Mouse (Mus musculus) stomach, postnatal 0 days (tissue): ENCODE data around the gene Gm8113. TPM values are rescaled to one million over a fixed set of nuclear protein-coding genes. Genes with fewer than 3 reads are reported as not detected.
"Not testable (repeated sequence)": the region's sequence is repeated elsewhere in the genome, so short reads cannot be mapped to it uniquely, and the experiment has no call there.

Experiments
- ATAC-seq: fragments of 200-750 bp; cut with Nextera tagmentation; 2 replicates; pipeline ENCODE4 v1.8.0; 2017; ENCODE audit not compliant: low FRiP score, low TSS enrichment
- DNase-seq: peaks from one replicate; pipeline ENCODE4 v3.0.0-alpha.2; 2016; ENCODE audit warnings: low spot score
- H3K27ac ChIP-seq: fragments of 300-500 bp; sonication (generic); replicated peaks from 2 replicates; pipeline ENCODE4 v1.5.1; 2014; ENCODE audit warnings: mild to moderate bottlenecking, control low read depth
- H3K27me3 ChIP-seq: fragments of 300-500 bp; sonication (generic); 2 replicates; pipeline ENCODE4 v1.6.1; 2014; ENCODE audit warnings: low read length; ENCODE audit not compliant: control insufficient read depth, insufficient read depth
- H3K36me3 ChIP-seq: fragments of 300-500 bp; sonication (generic); 2 replicates; pipeline ENCODE4 v1.6.1; 2014; ENCODE audit warnings: low read length, mixed read lengths; ENCODE audit not compliant: control insufficient read depth, insufficient read depth
- H3K4me1 ChIP-seq: fragments of 300-500 bp; sonication (generic); replicated peaks from 2 replicates; pipeline ENCODE4 v1.6.1; 2014; ENCODE audit warnings: antibody characterized with exemption; ENCODE audit not compliant: control insufficient read depth, insufficient read depth
- H3K4me2 ChIP-seq: fragments of 300-500 bp; sonication (generic); replicated peaks from 2 replicates; pipeline ENCODE4 v1.6.1; 2014; ENCODE audit warnings: low read depth, mild to moderate bottlenecking, control low read depth, moderate library complexity
- H3K4me3 ChIP-seq: fragments of 300-500 bp; sonication (generic); 2 replicates; pipeline ENCODE4 v1.5.1; 2014; ENCODE audit warnings: low read depth, low read length, control low read depth
- H3K9ac ChIP-seq: fragments of 300-500 bp; sonication (generic); 2 replicates; pipeline ENCODE4 v1.6.1; 2014; ENCODE audit warnings: mild to moderate bottlenecking, low read length, control low read depth, mixed read lengths
- H3K9me3 ChIP-seq: fragments of 300-500 bp; sonication (generic); 2 replicates; pipeline ENCODE4 v1.6.1; 2016; ENCODE audit warnings: low read length; ENCODE audit not compliant: control insufficient read depth
- CTCF ChIP-seq: IDR thresholded peaks from 2 replicates; pipeline ENCODE4 v1.5.1; 2016; ENCODE audit warnings: antibody characterized with exemption, low read depth, mild to moderate bottlenecking, moderate library complexity
- WGBS: fragments of 180-500 bp; shearing (Covaris S2); extraction: QIAGEN DNeasy Blood & Tissue Kit; methylation state at CpG from one replicate; pipeline ENCODE4 v1.1.7; 2014; 5-methylcytosine and 5-hydroxymethylcytosine counted together
- polyA plus RNA-seq: library from polyadenylated mRNA; unstranded; fragments of >200 nt; fragmentation: Nextera tagmentation; extraction: Ambion mirVana; gene quantifications from 2 replicates; pipeline ENCODE4 v1.2.1, GENCODE M21; 2015

Gene Gm8113
- 3.2 and 3.6 TPM in 2 replicates for polyA plus RNA-seq

GRCm38 (mm10) chr14:43924688-43925403 lies at the start of gene Gm8113:
TSS of gene Gm8113 (plus strand) at chr14:43925390.
- ATAC-seq = peak; percentile 89
- 9% methylated on average over 10 of the region's 10 CpGs for WGBS
- H3K27me3 ChIP-seq, H3K4me1 ChIP-seq, H3K9me3 ChIP-seq, H3K36me3 ChIP-seq: not testable (repeated sequence)
- peak within 1 kb of the TSS; percentile 51 for H3K9ac ChIP-seq
- H3K4me3 ChIP-seq = peak within 1 kb of the TSS; percentile 48
- peak; percentile 77 for DNase-seq
- H3K4me2 ChIP-seq = peak within 1 kb of the TSS; percentile 53
- peak; percentile 86 for TF ChIP-seq CTCF
- H3K27ac ChIP-seq = peak within 1 kb of the TSS; percentile 76

- H3K36me3 ChIP-seq, H3K27ac ChIP-seq, H3K9me3 ChIP-seq, H3K4me2 ChIP-seq, H3K4me1 ChIP-seq, H3K27me3 ChIP-seq, DNase-seq, H3K9ac ChIP-seq, H3K4me3 ChIP-seq, ATAC-seq: not testable (repeated sequence)
- 79% methylated on average over 2 of the region's 3 CpGs for WGBS
Observed at GRCm38 (mm10) chr14:43875417-43875816, 49.8 kb upstream of the Gm8113 start, which contains the start of gene Ear1. TSS of gene Ear1 (minus strand) at chr14:43875517.

- not testable (repeated sequence) for H3K4me3 ChIP-seq, H3K27ac ChIP-seq, H3K4me2 ChIP-seq, H3K27me3 ChIP-seq, ATAC-seq, DNase-seq, H3K36me3 ChIP-seq, H3K9ac ChIP-seq, H3K9me3 ChIP-seq, H3K4me1 ChIP-seq
- 73% methylated on average over 1 of the region's 2 CpGs for WGBS
Observed at GRCm38 (mm10) chr14:43877789-43878188, 47.4 kb upstream of the Gm8113 start.

- not testable (repeated sequence) for H3K4me2 ChIP-seq, ATAC-seq, H3K36me3 ChIP-seq, H3K27ac ChIP-seq, H3K4me3 ChIP-seq, H3K4me1 ChIP-seq, DNase-seq, H3K9ac ChIP-seq, H3K27me3 ChIP-seq, H3K9me3 ChIP-seq
- 81% methylated on average over 5 of the region's 5 CpGs for WGBS
Observed at GRCm38 (mm10) chr14:43879966-43880545, 45.1 kb upstream of the Gm8113 start.

- not testable (repeated sequence) for H3K36me3 ChIP-seq, H3K4me3 ChIP-seq, H3K4me2 ChIP-seq, H3K27me3 ChIP-seq, DNase-seq, H3K27ac ChIP-seq, H3K9ac ChIP-seq, H3K9me3 ChIP-seq, H3K4me1 ChIP-seq, ATAC-seq
- WGBS = 56% methylated on average over 1 of the region's 1 CpGs
Observed at GRCm38 (mm10) chr14:43886235-43886634, 39.0 kb upstream of the Gm8113 start.

- H3K4me1 ChIP-seq, ATAC-seq, H3K27me3 ChIP-seq, H3K27ac ChIP-seq, H3K36me3 ChIP-seq, H3K4me2 ChIP-seq, H3K4me3 ChIP-seq, DNase-seq, H3K9me3 ChIP-seq, H3K9ac ChIP-seq: not testable (repeated sequence)
- WGBS = no CpG with 5 or more reads among the region's 1 CpGs
Observed at GRCm38 (mm10) chr14:43891288-43891687, 33.9 kb upstream of the Gm8113 start.

- H3K9me3 ChIP-seq, DNase-seq, H3K4me1 ChIP-seq, H3K27me3 ChIP-seq, H3K27ac ChIP-seq, H3K9ac ChIP-seq, H3K36me3 ChIP-seq, H3K4me3 ChIP-seq, H3K4me2 ChIP-seq: not testable (repeated sequence)
- WGBS = 19% methylated on average over 1 of the region's 2 CpGs
- peak; percentile 75; the same call in 1 of the 2 replicates for ATAC-seq
Observed at GRCm38 (mm10) chr14:43895357-43895756, 29.8 kb upstream of the Gm8113 start.

- 76% methylated on average over 3 of the region's 3 CpGs for WGBS
- not testable (repeated sequence) for H3K36me3 ChIP-seq, H3K27me3 ChIP-seq, H3K4me2 ChIP-seq, H3K4me3 ChIP-seq, H3K4me1 ChIP-seq, ATAC-seq, H3K9me3 ChIP-seq, DNase-seq, H3K27ac ChIP-seq, H3K9ac ChIP-seq
Observed at GRCm38 (mm10) chr14:43898577-43898976, 26.6 kb upstream of the Gm8113 start.

- H3K9me3 ChIP-seq, H3K27me3 ChIP-seq, ATAC-seq, H3K9ac ChIP-seq, H3K4me3 ChIP-seq, DNase-seq, H3K4me1 ChIP-seq, H3K27ac ChIP-seq, H3K36me3 ChIP-seq, H3K4me2 ChIP-seq: not testable (repeated sequence)
Observed at GRCm38 (mm10) chr14:43918214-43918613, 7.0 kb upstream of the Gm8113 start.
